Mouse (Mus musculus) G1E (cell line): ENCODE data around the gene Eftud2.

ENCODE experiments used
- CTCF ChIP-seq: IDR thresholded peaks from 2 replicates; pipeline ENCODE4 v1.5.1; 2012; ENCODE audit warnings: low read depth, low read length, inconsistent platforms, mixed read lengths
- GATA1 ChIP-seq: IDR thresholded peaks from 2 replicates; pipeline ENCODE4 v1.6.1; 2012; ENCODE audit warnings: borderline replicate concordance, low read length, inconsistent platforms, mixed read lengths

DNA sequence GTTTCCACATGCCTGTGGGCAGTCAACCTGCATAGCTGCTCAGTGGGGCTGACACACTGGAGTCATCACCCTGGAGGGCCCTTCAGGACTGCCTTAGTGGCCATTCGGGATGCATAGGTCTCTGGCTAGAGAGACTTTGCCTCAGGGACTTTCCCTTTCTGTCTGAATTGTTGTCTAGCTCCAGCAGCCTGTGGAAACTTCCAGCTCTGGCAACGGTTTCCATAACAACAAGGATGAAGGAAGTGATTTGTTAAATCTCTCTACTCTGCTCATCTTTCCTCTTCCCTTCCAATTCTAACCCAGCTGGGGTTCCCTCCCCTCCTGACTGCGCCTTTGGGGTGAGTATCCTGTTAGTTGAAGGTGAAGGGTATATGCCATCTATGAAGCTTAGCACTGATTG, 7.3 kb upstream of the Eftud2 start:
- TF ChIP-seq CTCF (no peak), GATA1 (no peak)
